In genomic region chr3:95337345-95337744, GRCm38 (mm10) we compare ENCODE assay signal across 22 mouse cellular contexts. TPM values are rescaled to one million over a fixed set of nuclear protein-coding genes. Genes with fewer than 3 reads are reported as not detected.
"Had no signal": no experiment of that assay in that cellular context is flagged by ENCODE, and none has a peak within 500 bp of the region (broad histone marks: within the 10 kb centered on the region; RNA-seq: fewer than 3 reads in every experiment).

No protein-coding gene starts in this region.

- H3K27ac ChIP-seq: gastrocnemius, adult 2 months; heart, adult 2 months; heart, embryonic 13.5 days; heart, embryonic 15.5 days; hindbrain, embryonic 10.5 days; hindbrain, embryonic 12.5 days; hindbrain, embryonic 14.5 days; intestine, embryonic 15.5 days; kidney, embryonic 15.5 days; limb, embryonic 13.5 days; limb, embryonic 15.5 days; liver, embryonic 12.5 days; liver, embryonic 14.5 days had no signal

- H3K9ac ChIP-seq: heart, embryonic 13.5 days; heart, embryonic 15.5 days; hindbrain, embryonic 12.5 days; hindbrain, embryonic 14.5 days; intestine, embryonic 15.5 days; kidney, embryonic 15.5 days; limb, embryonic 13.5 days; limb, embryonic 15.5 days; liver, embryonic 12.5 days; liver, embryonic 14.5 days had no signal

- DNase-seq: gastrocnemius, adult 2 months; gastrocnemius, postnatal 10 days; gastrocnemius, postnatal 25 days; heart, adult 2 months; heart, postnatal 4 days; kidney, adult 11 months; kidney, adult 9 months; kidney, postnatal 10 days; layer of hippocampus, adult 9-11 months; layer of hippocampus, postnatal 36 days; left cerebral cortex, postnatal 4 days had no signal

- H3K9me3 ChIP-seq: heart, embryonic 13.5 days; heart, embryonic 15.5 days; hindbrain, embryonic 10.5 days; hindbrain, embryonic 12.5 days; intestine, embryonic 15.5 days; kidney, embryonic 15.5 days; limb, embryonic 13.5 days; limb, embryonic 15.5 days; liver, embryonic 12.5 days had no signal

- H3K27me3 ChIP-seq: heart, embryonic 13.5 days; heart, embryonic 15.5 days; hindbrain, embryonic 12.5 days; intestine, embryonic 15.5 days; kidney, embryonic 15.5 days; limb, embryonic 13.5 days; limb, embryonic 15.5 days; liver, embryonic 12.5 days had no signal

- H3K4me3 ChIP-seq: gastrocnemius, adult 2 months; heart, adult 2 months; heart, embryonic 13.5 days; heart, embryonic 15.5 days; hindbrain, embryonic 10.5 days; hindbrain, embryonic 12.5 days; intestine, embryonic 15.5 days; kidney, embryonic 15.5 days; limb, embryonic 13.5 days; limb, embryonic 15.5 days; liver, embryonic 12.5 days had no signal

- H3K4me1 ChIP-seq: heart, embryonic 13.5 days; heart, embryonic 15.5 days; hindbrain, embryonic 10.5 days; hindbrain, embryonic 12.5 days; intestine, embryonic 15.5 days; kidney, embryonic 15.5 days; limb, embryonic 13.5 days; limb, embryonic 15.5 days; liver, embryonic 12.5 days had no signal

RNA-seq across cellular contexts. Expression of gene Anxa9, which starts 30.4 kb away (rescaled TPM):
- total RNA-seq: gastrocnemius, adult 2 months had no signal
